Mouse (Mus musculus): ENCODE results near the gene Pik3r5.

Gene Pik3r5

DNA sequence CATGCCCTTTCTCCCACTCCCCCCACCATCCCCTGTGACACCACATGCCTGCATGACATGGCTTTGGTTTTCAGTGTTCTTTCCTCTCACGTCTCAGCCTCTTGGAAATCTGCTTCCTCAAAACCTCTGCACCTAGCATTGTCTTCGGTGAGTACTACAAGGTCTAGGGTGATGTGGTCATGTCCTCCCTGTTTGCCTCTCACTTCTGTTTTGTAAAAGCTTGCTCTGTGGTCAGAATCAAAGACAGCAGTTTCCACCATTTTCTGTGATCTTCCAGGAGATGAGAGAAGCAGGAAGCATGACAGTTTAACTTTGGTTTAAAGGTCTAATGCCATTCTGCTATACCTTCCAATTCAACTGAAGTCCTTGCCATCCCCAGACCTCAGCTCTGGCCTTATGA, 15.3 kb downstream of the Pik3r5 start:
- WGBS: 87% methylated on average over 2 of the region's 2 CpGs

DNA sequence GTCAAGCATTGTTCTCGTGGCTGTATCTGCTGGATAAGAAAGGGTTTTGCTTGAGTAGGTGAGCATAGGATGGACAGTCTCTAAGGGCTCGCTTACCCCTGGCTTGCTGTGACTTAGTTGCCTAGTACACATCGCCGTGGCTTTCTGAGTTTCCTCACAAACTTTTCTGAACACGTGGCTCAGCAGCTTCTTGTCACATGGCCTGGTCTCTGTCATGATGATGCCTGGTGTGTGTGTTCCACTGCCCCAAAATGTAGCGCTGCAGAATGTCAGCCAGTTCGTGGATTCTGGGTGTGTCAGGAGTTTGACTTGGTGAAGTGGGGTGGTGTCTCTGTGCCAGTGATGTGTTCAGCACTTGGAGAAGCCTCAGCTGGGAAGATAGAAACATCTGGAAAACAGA, 16.4 kb downstream of the Pik3r5 start:
- 90% methylated on average over 7 of the region's 7 CpGs for WGBS

DNA sequence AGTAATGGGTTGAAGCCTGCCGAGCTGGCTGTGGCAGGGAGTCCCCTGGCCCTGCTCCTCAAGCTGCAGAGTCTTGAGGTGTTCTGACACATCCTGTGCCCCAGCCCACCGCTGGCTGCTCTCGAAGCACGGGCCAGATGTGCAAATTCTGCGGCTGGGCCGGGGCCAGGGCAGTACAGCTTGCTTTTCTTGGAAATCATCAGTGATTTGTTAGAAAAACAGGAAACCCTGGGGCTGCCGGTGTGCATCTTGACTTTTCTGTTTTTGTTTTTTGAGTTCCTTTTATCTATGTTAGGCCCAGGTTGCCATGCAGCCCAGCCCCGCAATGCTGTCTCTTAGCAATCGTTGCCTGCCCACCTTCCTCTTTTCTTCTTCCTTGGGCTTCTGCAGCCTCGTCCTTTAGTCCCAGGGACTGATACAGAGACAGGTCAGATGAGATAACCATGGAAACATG, 19.4 kb downstream of the Pik3r5 start:
- WGBS: 51% methylated on average over 10 of the region's 10 CpGs

DNA sequence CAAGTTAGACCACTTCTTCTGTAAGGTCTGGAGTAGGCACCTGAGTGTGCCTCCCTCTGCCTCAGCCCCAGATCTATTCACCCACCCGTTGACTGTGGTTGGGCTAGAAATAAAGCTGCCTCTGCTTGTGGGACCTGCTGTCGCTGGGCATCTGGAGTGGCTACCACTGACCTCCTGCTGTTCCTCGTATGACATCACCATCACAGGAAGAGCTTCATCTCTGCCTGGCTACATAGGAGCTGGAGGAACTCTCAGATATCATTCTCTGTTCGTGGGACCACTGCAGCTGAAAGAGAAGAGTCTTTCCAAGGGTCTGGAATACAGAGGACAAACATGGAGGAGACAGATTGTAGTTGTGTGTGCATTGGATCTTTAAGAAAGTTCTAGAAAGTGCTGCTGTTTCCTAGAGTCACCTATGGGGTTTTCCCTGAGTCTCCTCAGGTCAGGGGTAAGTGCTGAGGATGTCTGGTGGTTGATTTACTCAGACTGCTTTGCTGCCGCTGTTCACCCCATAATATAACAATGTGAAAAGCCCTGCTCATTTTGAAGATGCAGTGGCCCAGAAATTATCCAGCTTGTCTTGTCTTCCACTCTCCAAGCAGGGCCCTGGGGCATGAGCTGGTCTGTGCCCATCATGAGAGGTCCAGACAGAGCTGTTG, 20.0 kb downstream of the Pik3r5 start:
- 57% methylated on average over 5 of the region's 5 CpGs for WGBS

DNA sequence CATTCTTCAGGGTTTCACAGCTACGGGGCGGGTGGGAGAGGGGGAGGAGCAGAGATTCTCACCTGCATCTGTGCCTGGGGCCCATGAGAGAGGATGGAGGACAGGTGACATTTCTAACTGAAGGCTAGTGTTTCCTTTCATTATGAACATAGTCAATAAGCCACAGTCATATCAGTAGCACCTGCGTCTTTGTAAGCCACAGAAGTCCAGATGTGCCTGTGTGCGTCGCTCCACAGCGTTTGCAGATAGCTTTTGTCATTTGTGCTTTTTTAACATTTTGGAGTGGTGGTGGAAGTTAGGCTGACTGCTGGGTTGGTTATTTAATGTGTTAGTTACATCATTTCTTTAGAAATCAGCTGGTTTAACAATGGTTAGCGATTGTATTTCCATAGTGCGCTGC, 20.8 kb downstream of the Pik3r5 start:
- 94% methylated on average over 8 of the region's 8 CpGs for WGBS

DNA sequence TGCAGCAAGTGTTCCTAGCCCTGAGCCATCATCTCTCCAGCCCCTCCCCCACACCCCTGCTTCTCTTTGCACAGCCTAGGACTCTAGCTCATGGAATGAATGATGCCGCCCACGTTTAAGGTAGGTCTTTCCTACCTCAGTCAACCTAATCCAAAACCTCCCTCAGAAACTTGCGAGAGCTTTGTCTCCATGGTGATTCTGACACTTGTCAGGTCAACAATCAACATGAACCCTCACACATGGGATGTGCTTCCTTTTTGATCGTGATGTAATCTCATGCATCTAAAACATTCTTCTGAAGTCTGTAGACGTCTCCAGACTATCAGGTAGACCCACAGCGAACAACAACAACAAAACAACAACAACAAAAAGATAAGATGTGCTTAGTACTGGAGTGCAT, 21.4 kb downstream of the Pik3r5 start:
- 73% methylated on average over 6 of the region's 6 CpGs for WGBS

DNA sequence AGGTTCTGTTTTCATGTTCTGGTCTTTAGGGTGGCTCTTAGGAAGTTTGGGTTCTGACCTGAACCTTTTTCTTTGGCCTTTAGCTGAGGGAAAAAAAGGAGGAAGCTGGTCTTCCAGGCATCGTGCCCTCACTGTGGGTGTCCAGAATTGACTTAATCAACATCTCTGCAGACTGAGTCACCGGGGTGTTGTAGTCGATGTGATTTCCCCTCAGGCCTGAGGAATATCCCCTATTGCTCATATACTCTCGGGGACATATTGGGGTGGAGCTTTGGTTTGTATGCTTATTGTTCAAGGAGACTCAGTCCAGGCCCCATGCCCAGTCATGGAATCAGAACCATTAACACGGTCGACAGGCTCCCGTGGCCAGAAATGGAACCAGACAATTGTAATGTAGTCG, 26.2 kb downstream of the Pik3r5 start:
- WGBS: 70% methylated on average over 8 of the region's 8 CpGs

DNA sequence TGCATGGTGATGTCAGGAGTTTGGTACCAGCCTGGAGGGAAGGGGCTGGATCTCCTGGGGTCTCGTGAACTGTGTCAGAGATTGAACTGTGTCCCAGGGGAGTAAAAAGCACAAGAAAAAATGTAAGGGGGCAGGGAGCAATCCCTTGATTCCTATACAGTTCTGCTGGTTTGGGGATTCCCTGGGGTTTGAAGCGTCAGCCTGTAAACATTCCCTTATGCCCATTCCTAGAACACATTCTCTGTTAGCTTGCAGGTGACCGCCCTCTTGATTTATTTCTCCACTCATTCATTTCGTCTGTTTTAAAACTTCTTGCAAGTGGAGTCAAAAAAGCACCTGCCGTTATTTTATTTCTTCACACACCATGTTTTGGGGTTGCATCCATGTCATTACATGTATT, 27.1 kb downstream of the Pik3r5 start:
- 85% methylated on average over 5 of the region's 5 CpGs for WGBS

DNA sequence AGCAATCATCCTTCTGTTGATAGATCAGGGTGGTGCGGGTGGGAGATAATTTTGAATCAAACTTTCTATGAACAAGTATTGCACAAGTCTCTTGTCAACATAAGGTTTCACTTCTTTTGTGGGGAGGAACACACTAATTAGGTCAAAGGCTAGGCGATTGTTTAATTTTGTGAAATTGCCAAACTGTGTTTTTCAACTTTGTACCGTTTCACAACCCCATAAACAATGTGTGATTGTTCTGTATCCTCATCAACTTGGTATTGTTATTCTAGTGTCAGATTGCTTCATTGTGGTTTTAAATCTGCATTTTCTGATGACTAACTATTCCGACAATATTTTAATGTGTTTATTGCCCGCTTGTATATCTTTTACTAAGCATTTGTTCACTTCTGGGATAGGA, 27.6 kb downstream of the Pik3r5 start:
- 68% methylated on average over 5 of the region's 5 CpGs for WGBS

DNA sequence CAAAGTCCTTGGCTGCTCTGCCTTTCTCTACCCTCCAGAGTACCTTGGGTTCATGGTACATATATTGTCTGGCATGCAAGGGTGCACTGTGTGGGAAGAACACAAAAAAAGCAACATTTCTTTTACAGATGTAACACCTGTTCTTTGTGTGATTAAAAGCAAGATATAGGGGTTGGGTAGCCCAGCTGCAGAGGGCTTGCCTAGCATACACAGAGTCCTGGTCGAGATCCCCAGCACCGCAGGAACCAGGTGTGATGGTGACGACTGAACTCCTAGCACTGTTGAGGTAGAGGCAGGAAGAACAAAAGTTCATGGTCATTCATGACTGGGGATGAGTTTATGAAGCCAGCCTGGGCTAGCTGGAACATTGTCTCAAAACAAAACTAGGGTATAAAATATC, 30.8 kb downstream of the Pik3r5 start:
- WGBS: 94% methylated on average over 3 of the region's 3 CpGs

DNA sequence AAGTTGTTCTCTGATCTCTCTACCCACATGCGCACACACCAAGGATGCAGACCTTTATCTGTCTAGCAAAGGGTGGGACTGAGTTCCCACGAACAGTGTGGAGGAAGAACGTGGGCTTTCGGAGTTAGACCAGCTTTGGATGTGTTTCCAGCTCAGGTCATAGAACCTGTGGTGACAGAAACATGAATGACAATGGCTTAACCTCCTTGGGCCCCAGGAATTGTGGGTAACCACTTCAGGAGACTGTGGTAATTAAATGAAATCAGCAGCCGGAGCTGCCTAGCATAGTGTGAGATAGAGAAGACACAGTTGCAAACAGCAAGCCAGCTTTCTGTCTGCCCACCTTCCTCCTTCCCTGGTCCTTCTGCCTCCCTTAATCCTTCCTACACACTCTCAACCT, 32.3 kb downstream of the Pik3r5 start:
- 59% methylated on average over 5 of the region's 5 CpGs for WGBS

DNA sequence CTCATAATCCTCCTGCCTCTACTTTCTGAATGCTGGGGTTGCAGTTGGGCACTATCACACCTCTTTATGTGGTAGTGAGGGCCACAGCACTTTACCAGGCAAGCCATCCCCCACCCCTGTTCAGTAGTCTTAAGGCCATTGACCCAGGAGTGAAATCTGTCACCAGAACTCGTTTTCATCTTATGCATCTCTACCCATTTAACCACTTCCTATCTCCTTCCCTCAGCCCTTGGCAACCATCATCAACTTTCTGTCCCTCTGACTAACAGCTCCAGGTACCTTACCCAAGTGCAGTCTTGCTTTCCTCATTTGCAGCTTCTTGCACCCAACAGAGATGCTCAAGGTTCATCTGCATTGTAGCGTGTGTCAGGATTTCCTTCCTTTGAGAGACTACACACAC, 33.2 kb downstream of the Pik3r5 start:
- 86% methylated on average over 2 of the region's 2 CpGs for WGBS

DNA sequence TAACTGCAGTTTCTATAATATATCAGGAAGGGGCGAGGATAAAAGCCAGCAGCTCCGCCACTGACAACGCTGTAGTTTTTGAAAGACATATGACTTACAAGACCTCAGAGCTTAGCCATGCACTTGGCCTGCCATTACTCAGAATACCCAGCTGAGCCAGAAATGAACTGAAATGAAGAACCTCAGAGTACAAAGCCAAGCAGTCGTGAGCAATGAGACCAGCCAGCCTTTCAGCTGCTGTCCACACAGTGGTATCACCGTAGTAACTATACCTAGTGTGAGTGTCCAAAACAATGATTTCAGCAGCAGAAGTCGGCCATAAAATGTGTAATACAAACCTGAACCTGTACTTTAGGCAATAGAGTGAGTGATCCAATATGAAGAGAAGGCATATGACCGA, 35.5 kb downstream of the Pik3r5 start:
- WGBS: 79% methylated on average over 7 of the region's 7 CpGs

DNA sequence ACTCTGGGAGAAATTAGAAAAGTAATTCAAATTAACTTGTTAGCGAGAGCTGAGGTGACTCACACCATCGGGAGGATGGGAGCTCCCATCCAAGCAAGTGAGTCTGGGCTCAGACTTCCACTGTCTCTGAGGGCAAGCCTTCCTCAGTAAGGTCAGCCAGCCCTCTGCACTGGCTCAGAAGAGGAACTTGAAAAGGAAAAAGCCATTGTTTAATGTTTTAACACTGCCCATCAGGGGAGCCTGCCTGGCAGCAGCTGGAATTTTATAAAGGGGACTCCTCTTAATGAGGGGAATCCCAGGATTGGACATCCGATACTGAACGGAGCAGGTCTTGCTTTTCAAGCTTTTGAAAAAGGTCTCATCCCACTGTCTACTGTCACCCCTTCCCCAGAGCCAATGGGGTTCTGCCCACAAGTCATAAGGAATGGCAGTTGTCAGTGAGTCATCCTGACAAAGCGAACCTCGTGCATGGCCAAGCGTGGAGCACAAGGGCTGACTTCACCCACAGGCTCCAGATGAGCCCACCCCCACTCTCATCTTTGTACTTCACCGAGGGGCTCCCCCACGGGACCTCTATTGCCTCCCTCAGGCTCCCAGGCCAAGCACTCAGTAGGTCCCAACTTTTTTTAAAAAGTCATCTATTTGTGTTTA, 36.2 kb downstream of the Pik3r5 start:
- WGBS: 55% methylated on average over 9 of the region's 9 CpGs

DNA sequence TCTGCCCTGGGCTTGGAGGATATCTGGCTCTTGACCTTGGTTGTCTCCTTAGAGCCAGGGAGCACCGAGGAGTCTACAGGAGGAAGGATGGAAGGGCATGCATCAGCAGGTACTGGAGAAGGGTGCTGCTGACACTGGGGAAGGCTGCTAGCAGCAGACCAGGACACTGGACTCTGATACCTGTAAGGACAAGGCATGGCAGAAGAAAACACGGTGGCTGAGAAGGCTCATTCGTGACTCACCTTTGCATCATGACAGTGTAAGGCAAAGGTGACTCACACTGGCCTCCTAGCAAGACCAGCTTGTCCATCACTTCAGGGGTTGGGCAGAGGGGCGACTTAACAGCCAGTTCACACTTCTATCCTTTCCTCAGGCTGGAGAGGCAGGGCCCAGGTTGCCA, 37.0 kb downstream of the Pik3r5 start:
- WGBS: 91% methylated on average over 4 of the region's 4 CpGs

DNA sequence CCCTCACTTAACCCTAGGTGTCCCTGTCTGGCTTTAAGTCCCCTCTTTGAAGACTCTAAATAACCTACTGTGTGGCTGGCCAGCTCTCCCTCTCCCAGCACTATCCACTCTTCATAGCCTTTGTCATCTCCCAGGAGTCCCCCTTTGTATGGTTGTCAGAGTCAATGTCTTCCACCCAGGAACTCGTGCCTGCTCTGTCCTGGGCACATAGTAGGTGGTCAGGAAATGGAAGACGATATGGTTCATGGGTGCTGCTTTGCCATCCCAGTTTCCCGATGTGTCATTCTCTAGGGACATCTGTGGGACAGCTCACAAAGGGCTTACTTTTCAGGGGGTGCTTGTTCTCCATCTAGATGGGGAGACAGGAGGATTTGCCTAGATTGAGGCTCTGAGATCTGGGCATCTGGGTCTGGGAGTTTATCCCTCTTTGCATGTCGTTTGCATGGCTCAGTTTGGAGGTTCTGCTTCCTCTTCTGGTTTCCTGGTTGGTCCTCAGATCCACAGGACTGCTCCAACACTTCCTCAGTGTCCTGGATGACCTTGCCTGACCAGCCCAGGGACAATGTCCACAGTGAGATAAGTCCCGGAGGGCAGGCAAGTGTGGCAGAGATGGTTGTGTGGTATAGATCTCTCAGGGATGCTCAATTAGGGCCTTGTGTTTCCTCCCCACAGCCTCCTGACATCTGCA, 40.4 kb downstream of the Pik3r5 start:
- 80% methylated on average over 5 of the region's 5 CpGs for WGBS

DNA sequence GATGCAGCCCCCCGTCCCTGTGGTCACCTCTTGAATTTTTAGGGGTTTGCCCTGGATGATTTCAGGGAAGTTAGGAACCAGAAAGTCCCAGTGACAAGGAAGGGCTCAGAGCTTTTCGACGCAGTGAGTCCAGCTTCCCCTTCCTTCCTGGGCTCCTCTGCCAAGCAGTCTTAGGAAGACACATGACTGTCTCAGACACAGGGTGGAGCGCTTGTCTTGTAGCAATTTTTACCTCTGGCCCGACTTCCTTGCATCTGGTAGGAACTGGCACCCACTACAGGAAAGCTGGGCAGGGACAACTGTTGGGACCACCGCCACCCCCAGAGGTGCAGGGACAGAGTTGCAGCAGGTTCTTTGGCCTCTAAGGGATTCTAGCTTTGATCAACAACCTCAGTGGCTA, 42.7 kb downstream of the Pik3r5 start:
- 59% methylated on average over 6 of the region's 6 CpGs for WGBS

DNA sequence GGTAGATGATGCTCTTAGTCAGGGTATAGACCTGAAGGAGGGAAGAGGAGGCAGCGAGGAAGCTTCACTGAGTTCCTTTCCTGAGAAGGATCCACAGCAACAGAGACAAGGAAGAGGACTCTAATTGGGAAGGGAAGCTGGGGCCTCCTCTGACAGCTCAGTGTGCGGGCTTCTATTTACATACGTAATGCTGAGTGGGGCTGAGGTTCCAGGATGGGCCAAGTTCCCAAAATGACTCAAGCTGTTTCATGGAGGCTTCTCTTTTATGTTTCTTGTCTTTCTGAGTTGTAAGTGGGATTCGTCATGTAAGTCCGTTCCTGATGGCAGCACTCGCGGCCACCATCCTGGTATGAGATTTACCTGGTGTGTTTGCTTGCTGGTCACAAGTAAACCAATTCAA, 43.8 kb downstream of the Pik3r5 start:
- 65% methylated on average over 7 of the region's 7 CpGs for WGBS

DNA sequence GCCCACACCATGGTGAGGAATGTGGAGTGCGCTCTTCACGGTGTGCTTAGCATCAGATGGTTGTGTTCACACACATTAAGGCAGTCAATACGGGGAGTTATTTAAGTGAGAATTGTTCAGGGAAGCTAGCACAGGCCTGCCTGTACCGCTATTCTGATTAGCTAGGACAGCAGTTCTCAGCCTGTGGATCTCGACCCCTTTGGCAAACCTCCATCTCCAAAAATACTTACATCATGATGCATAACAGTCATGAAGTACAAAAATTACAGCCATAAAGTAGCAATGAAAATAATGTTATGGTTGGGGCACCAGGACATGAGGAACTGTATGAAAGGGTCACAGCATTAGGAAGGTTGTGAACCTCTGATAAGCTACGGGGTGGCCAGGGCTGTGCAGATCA, 45.7 kb downstream of the Pik3r5 start:
- 63% methylated on average over 6 of the region's 6 CpGs for WGBS

DNA sequence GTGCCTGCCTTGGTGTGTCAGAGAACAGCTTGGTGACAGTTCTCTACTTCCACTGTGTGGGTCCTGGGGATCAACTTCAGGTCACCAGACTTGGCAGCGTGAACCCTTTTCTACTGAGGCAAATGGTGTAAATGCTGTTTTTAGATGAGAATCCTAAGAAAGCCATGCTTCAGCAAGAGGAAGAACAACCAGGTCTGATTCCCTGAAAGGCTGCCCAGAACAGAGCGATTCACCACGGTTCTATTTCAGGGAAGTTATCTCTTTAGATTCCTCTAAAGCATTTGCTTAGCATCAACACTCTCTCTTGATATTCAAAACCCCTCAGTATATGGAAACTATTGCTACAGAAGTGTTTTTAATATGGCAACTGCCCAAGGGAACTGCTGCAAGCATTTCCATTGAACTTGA, 46.7 kb downstream of the Pik3r5 start:
- 40% methylated on average over 3 of the region's 3 CpGs for WGBS

DNA sequence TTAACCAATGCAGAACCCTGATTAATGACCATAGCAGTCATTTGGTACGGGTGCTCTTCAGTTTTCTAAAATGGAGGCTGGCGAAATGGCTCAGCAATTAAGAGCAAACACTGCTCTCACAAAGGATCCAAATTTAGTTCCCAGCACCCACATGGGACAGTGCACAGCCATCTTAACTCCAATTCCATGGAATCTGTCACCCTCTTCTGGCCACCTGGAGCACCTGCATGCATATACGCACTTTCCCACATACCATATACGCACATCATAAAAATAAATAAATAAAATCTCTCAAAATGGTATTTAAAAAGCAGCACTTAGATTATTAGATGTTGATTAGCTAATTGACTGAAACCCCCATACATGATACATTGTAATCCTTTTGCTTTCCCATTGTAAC, 48.7 kb downstream of the Pik3r5 start:
- WGBS: 92% methylated on average over 4 of the region's 4 CpGs

DNA sequence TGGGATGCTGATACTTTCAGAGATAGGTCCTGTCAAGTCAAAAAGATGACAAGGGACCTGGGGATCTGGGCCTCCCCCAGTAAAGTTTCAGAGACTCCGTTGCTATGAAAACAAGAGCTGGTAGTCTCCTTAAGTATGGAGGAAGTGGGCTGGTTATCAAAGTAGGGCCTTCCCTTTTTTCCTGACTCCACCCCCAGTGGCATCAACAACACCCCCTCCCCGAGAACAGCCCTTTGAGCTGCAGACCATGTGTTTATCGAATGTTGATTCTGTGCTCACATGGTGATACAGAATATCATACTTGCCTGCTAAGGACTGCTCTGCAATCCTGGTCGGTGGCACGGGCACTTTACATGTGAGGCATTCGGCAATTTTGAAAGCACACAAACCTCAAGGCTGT, 51.3 kb downstream of the Pik3r5 start:
- WGBS: 73% methylated on average over 6 of the region's 6 CpGs

DNA sequence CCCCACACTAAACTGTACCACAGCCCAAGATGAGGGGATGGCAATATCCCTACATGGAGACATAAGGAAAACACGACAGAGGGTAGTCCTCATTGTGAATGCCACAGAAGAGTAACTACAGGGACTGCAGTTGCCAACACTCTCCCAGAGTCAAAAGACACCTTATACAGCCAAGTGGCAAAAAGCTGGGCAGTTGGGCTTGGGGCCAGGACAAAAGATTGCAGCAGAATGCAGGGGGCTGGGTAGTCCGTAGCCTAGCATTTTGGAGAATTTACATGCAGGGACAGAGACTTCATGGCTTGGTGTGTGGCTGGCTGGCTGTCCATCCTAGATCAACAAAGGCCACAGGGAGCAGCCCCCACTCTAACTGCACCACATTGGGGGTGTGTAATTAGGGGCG, 52.5 kb downstream of the Pik3r5 start:
- WGBS: 78% methylated on average over 3 of the region's 3 CpGs
